In the genomic region with DNA sequence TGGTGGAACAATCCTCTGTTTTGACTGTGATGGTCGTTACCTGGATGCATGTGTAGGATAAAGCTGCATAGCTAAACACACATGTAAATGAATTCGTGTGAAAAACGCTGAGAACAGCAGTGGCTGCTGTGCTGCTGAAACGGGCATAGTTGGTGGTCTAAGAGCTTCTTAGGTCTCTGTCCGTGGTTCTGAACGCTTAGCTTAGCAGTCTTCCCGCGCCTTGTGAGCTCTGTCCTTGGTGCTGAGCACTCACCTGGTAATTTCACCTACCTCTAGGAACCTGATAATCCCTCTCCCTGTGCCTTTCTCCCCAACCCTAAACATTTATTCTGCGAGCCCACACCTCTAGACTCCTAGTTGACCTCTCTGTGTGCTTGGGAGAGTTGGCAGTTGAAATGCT, we compare ENCODE assay signal across 11 mouse cellular contexts. TPM values are rescaled to one million over a fixed set of nuclear protein-coding genes. Genes with fewer than 3 reads are reported as not detected.
DNase-seq lines count a peak whose midpoint lies in the region; ATAC-seq and TF ChIP-seq lines count a peak whose summit lies in the region.
"Had no signal": no experiment of that assay in that cellular context is flagged by ENCODE, and none has a peak within 500 bp of the region (broad histone marks: within the 10 kb centered on the region; RNA-seq: fewer than 3 reads in every experiment).

No protein-coding gene starts in this region.

- WGBS in thymus, adult 2 months = 4% methylated on average over 9 of the region's 9 CpGs

- H3K4me1 ChIP-seq in thymus, adult 2 months (replicated peaks; ENCODE audit: control insufficient read depth, insufficient read depth, low read length) = no peaks in the 10 kb centered on the region
- H3K4me1 ChIP-seq: neural tube, embryonic 12.5 days had no signal

- peak; percentile 16 for DNase-seq in cerebellum, adult 8-10 months
- DNase-seq in thymus, adult 2 months = peak; percentile 48
- DNase-seq in thymus, adult 18-20 months = no peak
- DNase-seq in kidney, postnatal 10 days = peak; percentile 80
- peak; percentile 58 for DNase-seq in testis, postnatal 10 days (ENCODE audit: low spot score)
- DNase-seq in layer of hippocampus, adult 18-20 months (ENCODE audit: low spot score in 2 of 2) = no peak
- DNase-seq in right cerebral cortex, postnatal 14 days = no peak

- no peak overlapping the region for H3K4me3 ChIP-seq in thymus, adult 2 months (ENCODE audit: control insufficient read depth, insufficient read depth, low read length)
- H3K4me3 ChIP-seq: neural tube, embryonic 12.5 days had no signal

- no peak for TF ChIP-seq POLR2A in thymus, adult 2 months (IDR thresholded peaks at IDR 0.05; ENCODE audit: control insufficient read depth, extremely low read depth, insufficient read depth, low read length, poor library complexity)

- H3K36me3 ChIP-seq in thymus, adult 2 months (ENCODE audit: control insufficient read depth, insufficient read depth, low read length) = no peaks in the 10 kb centered on the region
- H3K36me3 ChIP-seq: G1E; neural tube, embryonic 12.5 days had no signal

- no peak for TF ChIP-seq CTCF in thymus, adult 2 months (IDR thresholded peaks at IDR 0.05; ENCODE audit: borderline replicate concordance, control insufficient read depth, extremely low read depth, insufficient read depth, low read length, poor library complexity)

- ATAC-seq in cerebellum, adult (ENCODE audit: insufficient number of reproducible peaks, low FRiP score, low TSS enrichment) = no peak

- no peaks in the 10 kb centered on the region for H3K27me3 ChIP-seq in thymus, adult 2 months (ENCODE audit: control insufficient read depth, insufficient read depth, low read length)
- H3K27me3 ChIP-seq: neural tube, embryonic 12.5 days had no signal

- no peak overlapping the region for H3K27ac ChIP-seq in thymus, adult 2 months (ENCODE audit: control insufficient read depth, insufficient read depth, low read length)
- H3K27ac ChIP-seq: neural tube, embryonic 12.5 days had no signal

RNA-seq across cellular contexts. Expression of gene Cd300ld3, which starts 4.0 kb away (rescaled TPM):
- 41.5 and 45.3 TPM in 2 replicates for polyA plus RNA-seq in thymus, adult 2 months (2012; rRNA removed)
- 1 to 10 TPM in 1 of 2 experiments, not detected in 1; 1.8 TPM for total RNA-seq in layer of hippocampus, adult 18-20 months (2021)
- polyA plus RNA-seq: G1E; heart, embryonic 14.5 days; neural tube, embryonic 12.5 days had no signal

RNA-seq across cellular contexts. Expression of gene Cd300e, which starts 9.8 kb away (rescaled TPM):
- 0.12 TPM in 1 of 2 replicates, not detected in the other for polyA plus RNA-seq in thymus, adult 2 months (2012; rRNA removed)
- total RNA-seq in layer of hippocampus, adult 18-20 months (2021) = not detected
- total RNA-seq: G1E had no signal
- polyA plus RNA-seq: G1E; heart, embryonic 14.5 days; neural tube, embryonic 12.5 days had no signal

RNA-seq across cellular contexts. Expression of gene Cd300ld5, which starts 14.6 kb away (rescaled TPM):
- polyA plus RNA-seq in thymus, adult 2 months (2012; rRNA removed) = 6.0 and 9.4 TPM in 2 replicates
- 1 to 10 TPM in 1 of 2 experiments, not detected in 1; 1.0 TPM for total RNA-seq in layer of hippocampus, adult 18-20 months (2021)
- polyA plus RNA-seq: G1E; heart, embryonic 14.5 days; neural tube, embryonic 12.5 days had no signal

RNA-seq across cellular contexts. Expression of gene Cd300ld4, which starts 25.4 kb away (rescaled TPM):
- polyA plus RNA-seq in thymus, adult 2 months (2012; rRNA removed) = 1.1 and 6.4 TPM in 2 replicates
- 1 to 10 TPM in 1 of 2 experiments, under 1 TPM in 1; 0.53 to 1.1 TPM for total RNA-seq in layer of hippocampus, adult 18-20 months (2021)
- total RNA-seq: G1E had no signal
- polyA plus RNA-seq: G1E; heart, embryonic 14.5 days; neural tube, embryonic 12.5 days had no signal

RNA-seq across cellular contexts. Expression of gene Cd300ld2, which starts 36.2 kb away (rescaled TPM):
- 0.42 and 0.90 TPM in 2 replicates for polyA plus RNA-seq in thymus, adult 2 months (2012; rRNA removed)
- not detected for total RNA-seq in layer of hippocampus, adult 18-20 months (2021)
- polyA plus RNA-seq: G1E; heart, embryonic 14.5 days; neural tube, embryonic 12.5 days had no signal

Comparison
In these comparisons a context has a peak if more than half of its experiments do, and no peak if none do; other contexts are left out.
1. DNase-seq: peak in cerebellum, adult 8-10 months (single experiment), thymus, adult 2 months (single experiment), kidney, postnatal 10 days (single experiment) and testis, postnatal 10 days (single experiment); none in thymus, adult 18-20 months (0 of 2), layer of hippocampus, adult 18-20 months (0 of 2) and right cerebral cortex, postnatal 14 days (single experiment).